Mouse (Mus musculus) cerebellum, postnatal 14 days (tissue): ENCODE measurements around the gene Plagl1.

Experiments
- DNase-seq, 2 experiments: peaks; one replicate each; pipeline ENCODE4 v3.0.0; 2021; ENCODE audit warnings: mixed read lengths in 2 of 2

The Plagl1 gene

GRCm38 (mm10) chr10:13135751-13136150 lies 75.4 kb downstream of the Plagl1 start:
- DNase-seq: no peak

- no peak for DNase-seq
Observed at GRCm38 (mm10) chr10:13137906-13138305, 77.6 kb downstream of the Plagl1 start.

GRCm38 (mm10) chr10:13140434-13140833 lies 80.1 kb downstream of the Plagl1 start:
- DNase-seq: no peak

- no peak for DNase-seq
Observed at GRCm38 (mm10) chr10:13150435-13150834, 90.1 kb downstream of the Plagl1 start.

DNA sequence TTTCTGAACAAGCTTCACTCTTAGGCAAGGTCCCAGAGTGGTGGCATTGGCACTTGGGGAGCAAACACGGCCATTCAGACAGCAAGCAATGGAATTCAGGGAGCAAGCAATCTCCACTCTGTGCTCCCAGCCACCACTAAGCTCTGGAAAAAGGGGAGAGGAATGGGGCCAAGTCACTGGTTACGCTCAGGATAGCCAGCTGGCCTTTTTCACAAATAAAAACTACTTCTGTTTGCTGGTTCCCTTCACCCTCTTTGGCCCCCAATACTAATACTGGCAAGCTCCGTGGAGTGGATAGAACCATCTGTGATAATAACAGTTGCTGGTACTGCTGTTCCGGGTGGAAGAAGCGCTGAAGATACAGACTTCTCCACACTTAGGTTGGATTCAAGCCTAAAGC lies 91.0 kb downstream of the Plagl1 start:
- peak; percentile 29 to 37 for DNase-seq

DNA sequence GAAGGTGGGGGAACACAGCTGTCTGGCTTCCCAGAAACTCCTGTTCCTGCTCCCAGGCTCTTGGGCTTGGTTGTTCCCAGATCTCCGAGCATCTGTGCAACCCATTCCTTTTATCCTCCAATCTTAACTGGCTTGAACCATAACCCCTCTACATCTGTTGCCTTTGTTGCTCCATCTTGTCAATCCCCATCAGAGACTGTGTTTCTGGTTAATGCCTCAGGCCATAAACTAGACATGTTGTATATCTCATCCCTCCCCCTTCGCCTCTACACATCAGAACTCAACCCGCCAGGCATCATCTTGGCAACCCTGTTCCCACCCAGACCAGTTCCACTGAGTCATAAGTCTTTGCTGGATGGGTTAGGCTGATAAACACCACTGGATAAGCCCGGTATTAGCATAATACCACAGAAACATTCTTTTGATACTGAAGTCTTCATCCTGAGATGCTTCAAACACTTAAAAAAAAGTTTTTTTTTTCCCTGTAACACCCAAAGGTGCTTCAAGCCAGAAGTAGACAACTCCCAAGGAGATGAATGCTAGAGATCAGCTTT lies 92.6 kb downstream of the Plagl1 start:
- no peak for DNase-seq

DNA sequence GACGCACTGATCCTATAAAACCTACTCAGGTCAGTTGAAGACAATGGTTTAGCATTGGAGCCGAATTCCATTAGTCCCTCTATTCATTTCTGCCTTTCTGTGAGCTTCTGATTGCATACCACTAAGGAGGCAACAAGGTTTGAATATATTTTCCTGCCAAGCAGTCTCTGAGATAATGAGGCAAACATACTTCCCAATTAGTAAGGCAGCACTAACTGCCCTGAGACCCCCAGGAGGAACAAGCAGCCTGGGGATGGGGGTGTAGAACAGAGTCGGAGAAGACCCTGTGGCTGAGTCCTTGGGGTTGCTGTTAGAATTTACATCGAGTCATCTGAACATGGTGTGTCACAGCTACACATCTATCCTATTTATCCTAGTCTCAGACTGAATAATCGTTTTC lies 95.1 kb downstream of the Plagl1 start:
- DNase-seq: no peak

- no peak for DNase-seq
Observed at GRCm38 (mm10) chr10:13160913-13161312, 100.6 kb downstream of the Plagl1 start.

DNA sequence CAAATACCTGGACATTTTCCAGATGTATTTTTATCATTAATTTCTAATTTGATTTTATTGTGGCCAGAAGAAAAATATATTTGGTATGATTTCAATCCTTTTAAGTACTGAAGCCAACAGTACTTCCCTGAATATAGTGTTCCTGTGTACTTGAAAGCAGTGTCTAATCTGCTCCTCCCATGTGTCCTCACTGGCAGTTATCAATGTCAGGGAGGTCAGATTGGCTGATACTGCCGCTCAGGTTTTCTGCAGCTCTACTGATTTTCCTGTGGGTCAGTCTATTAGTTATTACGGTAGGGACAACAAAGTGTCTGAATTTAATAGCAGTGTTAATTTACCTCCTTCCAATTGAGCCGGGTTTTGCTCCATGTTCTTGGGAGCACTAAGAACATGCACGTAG lies 101.7 kb downstream of the Plagl1 start:
- DNase-seq: no peak

GRCm38 (mm10) chr10:13168461-13168860 lies 108.2 kb downstream of the Plagl1 start:
- DNase-seq: no peak

DNA sequence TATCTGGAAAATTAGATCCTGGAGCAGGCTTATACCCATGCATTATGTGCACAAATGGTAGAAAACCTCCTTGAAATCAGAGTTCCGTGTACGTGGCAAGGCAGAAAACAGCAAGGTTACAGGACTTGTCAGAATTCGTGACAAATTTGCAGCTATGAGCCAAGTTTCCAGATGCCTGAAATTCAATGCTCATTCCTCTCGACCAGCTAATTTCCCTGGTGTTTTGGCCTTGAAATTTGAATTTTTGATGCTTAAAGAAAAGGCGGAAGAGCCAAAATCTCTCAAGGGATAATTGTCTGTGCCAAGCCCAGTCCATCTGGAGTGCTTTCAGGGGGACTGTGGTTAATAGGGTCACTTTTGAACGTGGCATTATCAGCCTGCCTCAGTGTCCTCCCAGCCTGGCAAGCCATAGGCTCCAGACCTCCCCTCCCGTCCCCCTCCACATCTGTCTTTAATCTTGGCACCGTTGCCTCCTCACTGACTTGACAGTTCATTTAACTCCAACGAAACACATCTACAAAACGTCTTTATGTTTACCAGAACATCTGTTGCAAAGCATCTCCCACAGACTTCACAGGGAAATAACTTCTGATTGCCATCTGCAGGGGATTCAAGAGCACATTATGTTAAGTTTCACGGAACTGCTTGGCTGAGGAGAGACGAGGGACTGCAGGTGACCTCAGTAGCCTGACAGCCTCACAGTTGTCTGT lies 110.6 kb downstream of the Plagl1 start:
- DNase-seq: peak; percentile 15 to 33

- no peak for DNase-seq
Observed at GRCm38 (mm10) chr10:13171461-13171860, 111.2 kb downstream of the Plagl1 start.

DNA sequence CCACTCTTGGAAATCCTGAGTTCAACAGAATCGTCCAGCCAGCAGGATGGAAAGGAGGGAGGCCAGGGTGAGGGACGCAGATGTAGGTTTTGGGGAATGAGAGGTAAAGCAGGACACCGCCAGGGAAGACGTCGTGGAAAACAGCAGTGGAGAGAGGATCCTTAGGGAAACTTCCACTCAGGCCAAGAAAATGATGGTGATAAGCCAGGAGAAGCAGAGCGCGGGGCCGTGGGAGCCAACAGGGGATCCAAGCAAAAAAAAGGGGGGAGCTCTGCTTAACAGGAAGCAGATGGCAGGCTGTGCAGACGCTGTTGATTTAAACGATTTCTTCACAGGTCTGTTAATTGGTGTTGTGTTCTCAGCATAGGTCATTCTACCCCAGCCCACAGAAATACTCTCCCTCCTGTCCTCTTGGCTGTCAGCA lies 112.5 kb downstream of the Plagl1 start:
- DNase-seq: peak; percentile 32 to 48

GRCm38 (mm10) chr10:13175866-13176265 lies 115.6 kb downstream of the Plagl1 start:
- no peak for DNase-seq

- no peak for DNase-seq
Observed at GRCm38 (mm10) chr10:13177973-13178624, 117.8 kb downstream of the Plagl1 start, which contains the start of gene Zc2hc1b. Zc2hc1b (minus strand) TSS chr10:13178023.

GRCm38 (mm10) chr10:13180211-13180610 lies 119.9 kb downstream of the Plagl1 start:
- DNase-seq: no peak
